Mouse (Mus musculus) T-cell, adult 66 days (primary cell): Measurements from ENCODE around the gene Tns4. TPM values are rescaled to one million over a fixed set of nuclear protein-coding genes. Genes with fewer than 3 reads are reported as not detected.

Source experiments
- total RNA-seq, 2 experiments: library from RNA; stranded (reverse); gene quantifications; 3 replicates in 1 of 2; 4 replicates in 1 of 2; pipeline ENCODE4 v1.2.4; 2023

The Tns4 gene
- 1 to 10 TPM in 1 of 2 experiments, not detected in 1; 1.1 TPM for total RNA-seq

GRCm38 (mm10) chr11:99089077-99089601, at the start of gene Tns4:
Gene Tns4 (minus strand): TSS chr11:99089306.

GRCm38 (mm10) chr11:99041051-99041729, 47.9 kb downstream of the Tns4 start, which contains the start of gene Igfbp4:
Gene Igfbp4 (plus strand): TSS chr11:99041244.

GRCm38 (mm10) chr11:99023500-99024467, 65.3 kb downstream of the Tns4 start, which contains the start of gene Top2a:
Gene Top2a (minus strand): TSS chr11:99024189.

Other genes starting within 250 kb of the Tns4 start
- gene Wipf2, start 225.7 kb downstream of the Tns4 start, total RNA-seq, result 10 to 100 TPM; 51.8 to 52.8 TPM
- 1 to 10 TPM; 5.0 to 5.3 TPM for gene Cdc6, start 181.5 kb downstream of the Tns4 start, total RNA-seq
- 10 to 100 TPM; 82.6 to 84.2 TPM for gene Rara, start 161.5 kb downstream of the Tns4 start, total RNA-seq
- gene Gjd3, start 106.3 kb downstream of the Tns4 start, total RNA-seq, result not detected
- 10 to 100 TPM; 18.8 to 34.2 TPM for gene Top2a, start 65.1 kb downstream of the Tns4 start, total RNA-seq
- 100 to 1,000 TPM; 228 to 236 TPM for gene Igfbp4, start 48.1 kb downstream of the Tns4 start, total RNA-seq
- 100 to 1,000 TPM; 516 to 541 TPM for gene Ccr7, start 65.8 kb upstream of the Tns4 start, total RNA-seq
- 100 to 1,000 TPM; 147 to 153 TPM for gene Smarce1, start 141.7 kb upstream of the Tns4 start, total RNA-seq
- not detected for gene Krt222, start 154.8 kb upstream of the Tns4 start, total RNA-seq
- gene Krt24, start 196.0 kb upstream of the Tns4 start, total RNA-seq, result not detected
- gene Krt25, start 233.6 kb upstream of the Tns4 start, total RNA-seq, result not detected
- gene Krt26, start 248.7 kb upstream of the Tns4 start, total RNA-seq, result not detected